Mouse (Mus musculus) midbrain, embryonic 10.5 days (tissue): Measurements from ENCODE around the gene Meltf. TPM values are rescaled to one million over a fixed set of nuclear protein-coding genes. Genes with fewer than 3 reads are reported as not detected.
A peak's percentile ranks its signal among the peaks of the same experiment; 100 is the strongest.

Source experiments
- DNase-seq: peaks from one replicate; pipeline ENCODE4 v3.0.0-alpha.2; 2017; ENCODE audit warnings: low spot score
- H3K27ac ChIP-seq: fragments of 300-500 bp; sonication (generic); replicated peaks from 2 replicates; pipeline ENCODE4 v1.5.1; 2016; ENCODE audit warnings: mild to moderate bottlenecking
- H3K27me3 ChIP-seq: fragments of 300-500 bp; sonication (generic); 2 replicates; pipeline ENCODE4 v1.6.1; 2016; ENCODE audit warnings: low read depth, mild to moderate bottlenecking; ENCODE audit not compliant: poor library complexity, severe bottlenecking
- H3K36me3 ChIP-seq: fragments of 300-500 bp; sonication (generic); 2 replicates; pipeline ENCODE4 v1.6.1; 2016; ENCODE audit warnings: mild to moderate bottlenecking, moderate library complexity
- H3K4me1 ChIP-seq: fragments of 300-500 bp; sonication (generic); 2 replicates; pipeline ENCODE4 v1.6.1; 2016
- H3K4me3 ChIP-seq: fragments of 300-500 bp; sonication (generic); 2 replicates; pipeline ENCODE4 v1.5.1; 2016; ENCODE audit warnings: mild to moderate bottlenecking, moderate library complexity
- H3K9me3 ChIP-seq: fragments of 300-500 bp; sonication (generic); replicated peaks from 2 replicates; pipeline ENCODE4 v1.6.1; 2016; ENCODE audit warnings: mild to moderate bottlenecking
- WGBS: fragments of 180-500 bp; shearing (Covaris S2); methylation state at CpG from one replicate; pipeline ENCODE4 v1.1.7; 2016; 5-methylcytosine and 5-hydroxymethylcytosine counted together
- polyA plus RNA-seq: library from polyadenylated mRNA; unstranded; fragments of >200 nt; fragmentation: Nextera tagmentation; extraction: Ambion mirVana; gene quantifications from 2 replicates; pipeline ENCODE4 v1.2.1, GENCODE M21; 2016

Gene Meltf
- polyA plus RNA-seq, 1 experiment from 2014 or later, result 0.10 TPM

DNA sequence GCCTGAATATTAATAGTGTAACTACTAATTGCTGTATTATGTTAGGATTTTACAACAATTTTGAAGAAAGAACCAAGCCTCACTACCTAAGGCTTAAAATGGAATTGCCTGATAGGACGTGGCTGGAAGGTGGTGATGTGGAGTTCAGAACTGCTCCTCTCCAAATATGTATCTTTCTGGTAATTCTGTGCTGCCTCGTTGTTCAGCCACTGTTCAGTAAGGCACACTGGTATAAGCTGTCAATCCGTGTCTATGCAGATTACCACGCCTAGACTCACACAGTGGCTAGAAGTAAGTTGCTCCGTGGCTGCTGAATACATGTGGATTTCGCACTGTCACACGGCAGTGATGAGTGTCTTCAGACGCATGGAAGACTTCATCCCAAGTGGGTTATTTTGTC, 4.9 kb upstream of the Meltf start:
- DNase-seq, result peak; percentile 6
- Histone ChIP-seq H3K27me3 (peaks cover under 1% of the 10 kb centered on the region; the same call in 1 of the 2 replicates), H3K27ac (no peak overlapping the region), H3K4me3 (no peak overlapping the region), H3K9me3 (no peaks in the 10 kb centered on the region), H3K36me3 (peaks cover 53% of the 10 kb centered on the region), H3K4me1 (peaks cover 3% of the 10 kb centered on the region)
- WGBS, result 91% methylated on average over 8 of the region's 8 CpGs

DNA sequence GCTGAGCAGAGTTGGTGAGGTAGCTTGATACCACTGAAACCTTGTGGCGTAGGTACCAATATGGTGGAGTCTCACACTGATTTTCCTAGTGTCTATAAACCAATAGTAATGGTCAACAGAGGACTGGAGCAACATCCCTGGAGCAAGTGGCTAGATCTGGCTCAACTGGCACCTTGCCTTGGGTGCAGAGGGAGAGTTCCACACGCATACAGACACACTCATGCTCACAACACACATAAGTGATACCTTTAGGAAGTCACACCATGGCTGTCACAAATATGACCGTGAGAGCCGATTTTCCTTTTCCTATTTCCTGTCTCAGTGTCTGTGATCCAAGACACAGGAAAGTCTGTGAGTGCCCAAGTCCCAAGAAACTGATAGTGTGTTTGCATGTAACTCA, 3.2 kb upstream of the Meltf start:
- Histone ChIP-seq H3K27me3 (peaks cover 17% of the 10 kb centered on the region), H3K27ac (no peak overlapping the region), H3K36me3 (peaks cover 39% of the 10 kb centered on the region), H3K4me3 (no peak overlapping the region), H3K4me1 (peaks cover 8% of the 10 kb centered on the region), H3K9me3 (no peaks in the 10 kb centered on the region)
- 95% methylated on average over 4 of the region's 4 CpGs for WGBS
- peak; percentile 9 for DNase-seq

DNA sequence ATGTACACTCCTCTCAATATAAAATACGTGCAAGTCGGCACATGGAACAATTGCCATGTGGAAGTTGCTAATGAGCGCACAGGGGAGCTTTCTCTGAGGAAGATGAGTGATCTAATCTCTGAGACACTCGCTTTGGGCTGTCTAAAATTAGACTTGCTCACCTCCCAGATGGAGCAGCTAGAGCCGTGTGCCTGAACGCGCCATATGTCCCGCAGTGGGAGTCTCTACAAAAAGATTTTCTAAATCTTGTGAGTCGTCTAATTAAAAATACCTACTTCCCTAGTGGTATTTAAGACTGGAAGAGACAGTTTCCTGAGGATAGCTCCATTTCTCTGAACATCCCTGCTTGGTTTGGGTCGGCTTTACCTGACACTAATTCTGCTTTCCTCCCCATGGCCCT, 2.2 kb upstream of the Meltf start:
- 92% methylated on average over 10 of the region's 10 CpGs for WGBS
- H3K27ac ChIP-seq, result no peak overlapping the region
- no peaks in the 10 kb centered on the region for H3K9me3 ChIP-seq
- H3K27me3 ChIP-seq, result peaks cover 19% of the 10 kb centered on the region
- no peak overlapping the region for H3K4me3 ChIP-seq
- H3K36me3 ChIP-seq, result peaks cover 30% of the 10 kb centered on the region
- DNase-seq, result peak; percentile 7
- H3K4me1 ChIP-seq, result peaks cover 8% of the 10 kb centered on the region

DNA sequence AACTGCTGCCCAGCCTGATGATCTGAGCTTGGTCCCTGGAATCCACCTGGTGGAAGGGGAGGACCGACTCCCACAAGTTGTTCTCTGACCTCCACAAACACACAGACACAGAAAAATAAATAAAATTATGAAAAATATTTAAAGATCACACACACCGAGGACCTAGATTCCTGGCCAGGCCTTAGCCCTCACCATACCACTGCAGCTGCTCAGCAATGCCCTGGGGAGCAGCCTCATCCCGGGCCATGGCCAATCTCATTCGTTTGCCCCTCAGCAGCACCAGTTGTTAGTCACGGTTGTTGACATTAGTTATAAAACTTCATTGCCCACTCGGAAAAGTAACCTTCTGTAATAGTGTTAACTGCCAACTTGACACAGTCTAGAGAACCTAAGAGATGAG, 558 bp upstream of the Meltf start:
- no peak overlapping the region for H3K27ac ChIP-seq
- 78% methylated on average over 6 of the region's 6 CpGs for WGBS
- peaks cover 25% of the 10 kb centered on the region for H3K27me3 ChIP-seq
- DNase-seq, result no peak
- H3K4me1 ChIP-seq, result peaks cover 20% of the 10 kb centered on the region
- peaks cover 17% of the 10 kb centered on the region for H3K36me3 ChIP-seq
- H3K9me3 ChIP-seq, result no peaks in the 10 kb centered on the region
- no peak overlapping the region for H3K4me3 ChIP-seq

DNA sequence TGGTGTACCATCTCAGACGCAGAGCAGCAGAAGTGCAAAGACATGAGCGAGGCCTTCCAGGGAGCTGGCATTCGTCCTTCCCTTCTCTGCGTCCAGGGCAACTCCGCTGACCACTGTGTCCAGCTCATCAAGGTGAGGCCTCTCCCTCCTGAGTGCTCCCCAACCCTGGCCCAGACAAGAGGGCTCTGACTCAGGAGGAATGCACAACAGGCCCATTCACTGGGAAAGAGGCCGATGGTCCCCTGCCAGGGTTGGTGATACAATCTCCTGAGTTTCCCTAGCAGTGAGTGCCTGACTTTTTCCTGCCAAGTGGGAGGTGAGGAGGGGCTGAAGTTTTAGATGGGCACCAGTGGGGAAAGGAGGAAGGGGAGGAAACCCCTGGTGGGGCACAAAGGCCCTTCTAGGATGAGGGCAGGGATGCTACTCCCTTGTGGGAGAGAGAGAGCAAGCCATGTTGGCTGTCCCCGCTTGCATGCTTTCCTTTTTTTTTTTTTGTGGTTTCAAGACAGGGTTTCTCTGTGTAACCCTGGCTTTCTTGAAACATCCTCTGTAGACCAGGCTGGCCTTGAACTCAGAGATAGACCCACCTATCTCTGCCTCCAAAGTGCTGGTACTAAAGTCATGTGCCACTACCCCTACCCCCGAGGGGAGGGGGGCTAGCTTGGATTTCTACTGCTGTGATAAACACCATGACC, 1.7 kb downstream of the Meltf start:
- 89% methylated on average over 8 of the region's 8 CpGs for WGBS
- no peaks in the 10 kb centered on the region for H3K9me3 ChIP-seq
- peaks cover 33% of the 10 kb centered on the region for H3K27me3 ChIP-seq
- H3K4me1 ChIP-seq, result peaks cover 41% of the 10 kb centered on the region
- H3K36me3 ChIP-seq, result no peaks in the 10 kb centered on the region
- H3K27ac ChIP-seq, result no peak overlapping the region
- H3K4me3 ChIP-seq, result no peak overlapping the region
- DNase-seq, result no peak

DNA sequence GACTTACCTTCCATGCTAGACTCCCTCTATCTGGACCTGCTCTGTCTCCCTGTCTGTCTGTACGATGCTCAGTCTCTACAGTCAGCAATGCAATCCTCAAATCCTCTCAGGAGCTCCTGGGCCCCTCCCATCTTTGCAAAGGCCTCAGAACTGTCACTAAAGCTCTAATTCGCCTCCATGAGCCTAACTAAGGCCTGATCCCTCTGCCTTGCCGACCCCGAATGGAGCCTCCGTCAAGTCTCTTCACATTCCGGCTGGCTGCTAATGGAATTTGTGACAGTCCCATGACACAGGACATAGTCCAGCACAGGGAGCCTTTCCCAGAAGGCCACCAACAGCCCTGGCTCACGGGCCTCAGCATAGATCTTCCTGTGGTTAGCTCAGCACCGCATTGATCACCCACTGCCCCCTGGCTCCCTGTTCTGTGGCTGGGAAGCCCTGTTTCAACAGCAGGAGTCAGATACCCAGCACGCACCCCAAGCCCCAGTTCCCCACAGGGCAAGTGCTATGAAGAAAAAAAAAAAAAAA, 3.8 kb downstream of the Meltf start:
- no peak overlapping the region for H3K27ac ChIP-seq
- H3K9me3 ChIP-seq, result no peaks in the 10 kb centered on the region
- H3K36me3 ChIP-seq, result no peaks in the 10 kb centered on the region
- H3K4me3 ChIP-seq, result no peak overlapping the region
- peaks cover 33% of the 10 kb centered on the region for H3K27me3 ChIP-seq
- H3K4me1 ChIP-seq, result peaks cover 41% of the 10 kb centered on the region
- WGBS, result 65% methylated on average over 9 of the region's 9 CpGs
- no peak for DNase-seq

DNA sequence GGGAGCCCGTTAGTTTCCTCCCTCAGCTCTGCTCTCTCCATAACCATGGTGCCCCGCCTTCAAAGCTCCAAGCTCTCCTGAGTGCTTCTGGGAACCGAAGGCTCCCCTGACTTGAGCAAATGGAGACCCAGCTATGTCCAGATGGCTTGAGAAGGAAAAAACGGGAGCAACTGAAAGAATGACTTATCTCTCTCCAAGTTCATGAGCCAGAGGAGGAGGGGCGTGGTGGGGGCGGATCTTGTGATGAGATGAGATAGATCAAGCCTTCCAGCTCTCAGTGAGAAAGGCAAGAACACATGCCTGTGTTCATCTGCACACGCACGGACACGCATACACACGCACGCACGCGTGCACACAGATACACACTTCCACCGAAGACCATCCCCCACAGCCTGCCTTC, 4.7 kb downstream of the Meltf start:
- no peak overlapping the region for H3K4me3 ChIP-seq
- 83% methylated on average over 14 of the region's 14 CpGs for WGBS
- peaks cover 33% of the 10 kb centered on the region for H3K27me3 ChIP-seq
- no peak for DNase-seq
- no peaks in the 10 kb centered on the region for H3K36me3 ChIP-seq
- H3K27ac ChIP-seq, result peak overlapping the region; percentile 17; the same call in 1 of the 2 replicates
- H3K4me1 ChIP-seq, result peaks cover 41% of the 10 kb centered on the region
- H3K9me3 ChIP-seq, result no peaks in the 10 kb centered on the region

DNA sequence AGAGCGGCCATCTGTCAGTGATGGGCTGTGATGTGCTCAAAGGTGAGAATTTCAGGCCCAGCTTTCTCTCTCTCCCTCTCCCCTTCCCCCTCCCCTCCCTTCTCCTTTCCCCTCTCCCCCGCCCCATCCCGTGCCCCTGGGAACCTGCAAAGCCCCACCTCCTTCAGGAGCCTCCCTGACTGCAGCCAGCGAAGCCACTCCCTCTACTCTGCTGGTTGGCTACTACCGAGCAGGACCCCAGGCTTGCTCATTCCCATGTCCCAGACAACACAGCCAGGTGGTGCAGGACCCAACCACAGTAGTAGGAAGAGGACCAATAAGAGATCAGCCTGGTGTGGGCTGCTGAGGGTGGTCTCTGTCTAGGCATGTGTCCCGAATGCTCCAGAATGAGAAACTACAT, 5.3 kb downstream of the Meltf start:
- Histone ChIP-seq H3K4me3 (no peak overlapping the region), H3K36me3 (no peaks in the 10 kb centered on the region), H3K9me3 (no peaks in the 10 kb centered on the region), H3K4me1 (peaks cover 37% of the 10 kb centered on the region), H3K27ac (peak overlapping the region; percentile 17; the same call in 1 of the 2 replicates), H3K27me3 (peaks cover 30% of the 10 kb centered on the region)
- DNase-seq, result no peak
- 17% methylated on average over 6 of the region's 6 CpGs for WGBS

DNA sequence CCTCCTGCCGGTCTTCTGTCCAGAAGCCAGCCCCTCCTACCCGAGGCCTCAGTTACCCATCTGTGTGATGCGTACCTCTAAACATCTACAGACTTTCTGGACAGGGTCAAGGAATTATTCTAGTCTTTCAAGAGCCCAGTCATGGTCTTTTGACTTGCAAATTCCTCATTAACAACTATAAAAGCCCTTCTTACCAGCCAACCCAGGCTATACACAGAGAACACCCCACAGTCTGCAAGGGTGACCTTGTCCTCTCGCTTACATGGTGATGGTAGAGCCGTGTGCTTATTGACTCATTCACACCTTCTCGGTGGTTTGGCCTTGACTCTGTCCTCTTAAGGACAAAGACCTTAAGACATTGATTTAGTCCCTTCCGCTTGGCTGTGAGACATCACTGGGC, 12.3 kb downstream of the Meltf start:
- Histone ChIP-seq H3K9me3 (no peaks in the 10 kb centered on the region), H3K27ac (no peak overlapping the region), H3K4me3 (no peak overlapping the region), H3K27me3 (peaks cover 13% of the 10 kb centered on the region; the same call in 1 of the 2 replicates), H3K36me3 (no peaks in the 10 kb centered on the region), H3K4me1 (peaks cover 16% of the 10 kb centered on the region)
- no peak for DNase-seq
- 80% methylated on average over 7 of the region's 7 CpGs for WGBS

DNA sequence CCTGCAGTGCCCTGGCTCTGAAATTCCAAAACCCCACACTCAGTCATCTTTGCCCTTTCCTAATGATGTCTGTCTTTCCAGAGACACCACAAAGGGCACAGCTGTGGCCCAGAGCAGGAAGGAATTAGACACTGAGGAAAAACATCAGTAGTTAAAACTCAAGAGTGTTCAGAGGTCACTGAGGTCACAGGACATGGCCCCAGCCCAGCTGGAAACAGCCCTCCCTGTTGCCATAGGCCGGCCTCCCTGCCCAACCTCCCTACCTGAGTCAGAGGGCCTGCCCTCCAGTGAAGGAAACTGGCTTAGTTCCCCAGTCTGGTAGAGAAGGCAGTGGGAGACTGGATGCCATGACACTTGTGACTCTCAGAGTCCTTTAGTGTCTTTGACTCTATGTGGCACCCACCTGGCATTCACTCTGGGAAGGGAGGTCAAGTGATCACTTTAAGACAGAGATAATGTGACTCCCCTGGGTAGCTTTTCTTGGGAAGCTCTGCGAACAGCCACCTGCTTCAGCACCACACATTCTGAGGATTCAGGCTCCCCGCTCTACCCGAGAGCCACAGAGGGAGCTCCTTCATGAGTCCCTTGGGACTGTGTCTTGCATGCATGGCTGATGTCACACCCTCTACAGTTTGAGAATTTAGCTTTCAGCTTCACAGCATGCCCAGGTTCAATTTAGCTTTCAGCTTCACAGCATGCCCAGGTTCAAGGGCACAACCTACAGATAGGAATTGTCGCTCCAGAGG, 15.0 kb downstream of the Meltf start:
- H3K4me1 ChIP-seq, result peaks cover 30% of the 10 kb centered on the region
- 61% methylated on average over 5 of the region's 5 CpGs for WGBS
- no peaks in the 10 kb centered on the region for H3K36me3 ChIP-seq
- H3K27ac ChIP-seq, result no peak overlapping the region
- DNase-seq, result no peak
- no peaks in the 10 kb centered on the region for H3K9me3 ChIP-seq
- no peak overlapping the region for H3K4me3 ChIP-seq
- H3K27me3 ChIP-seq, result peaks cover 22% of the 10 kb centered on the region; the same call in 1 of the 2 replicates

DNA sequence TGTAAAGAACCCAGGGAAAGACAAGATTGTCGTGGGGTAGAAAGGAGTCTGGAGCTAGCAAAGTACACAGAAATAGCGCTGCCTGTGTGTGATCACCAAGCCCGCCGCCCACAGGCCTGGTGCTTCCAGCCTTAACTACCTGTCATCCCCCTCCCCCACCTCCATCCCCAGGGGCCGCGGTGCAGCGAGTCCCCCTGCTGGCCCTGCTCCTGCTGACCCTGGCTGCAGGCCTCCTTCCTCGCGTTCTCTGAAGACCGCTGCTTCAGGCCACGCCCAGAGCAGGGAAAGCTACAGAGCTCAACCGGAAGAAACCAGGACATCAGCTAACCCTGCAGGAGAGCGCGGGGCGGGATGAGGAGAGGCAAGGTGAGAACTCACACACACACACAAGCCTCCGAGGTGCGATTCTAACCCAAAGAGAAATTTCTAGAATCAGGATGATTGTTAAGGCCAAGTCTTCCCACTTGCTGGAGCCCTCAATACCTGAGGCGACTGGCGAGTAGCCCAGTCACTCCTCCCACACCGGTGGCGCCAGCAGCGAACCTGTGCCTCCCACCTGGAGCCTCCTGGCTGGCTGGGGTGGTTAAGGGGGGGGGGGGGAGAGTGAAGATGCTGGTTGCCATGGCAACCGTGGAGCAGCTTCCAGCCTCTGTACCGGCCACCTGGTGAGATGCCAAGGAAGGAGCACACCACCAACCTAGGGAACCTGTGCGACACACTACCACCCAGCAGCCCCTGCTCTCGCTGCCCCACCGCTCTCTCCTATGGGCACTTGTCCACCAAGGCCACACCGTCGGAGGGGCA, 18.6 kb downstream of the Meltf start:
- H3K4me3 ChIP-seq, result peak overlapping the region; percentile 47
- H3K9me3 ChIP-seq, result peaks cover 8% of the 10 kb centered on the region; the same call in 1 of the 2 replicates
- peak overlapping the region; percentile 59 for H3K27ac ChIP-seq
- peaks cover 17% of the 10 kb centered on the region; the same call in 1 of the 2 replicates for H3K27me3 ChIP-seq
- H3K4me1 ChIP-seq, result peaks cover 23% of the 10 kb centered on the region
- DNase-seq, result peak; percentile 71
- WGBS, result 12% methylated on average over 29 of the region's 29 CpGs
- H3K36me3 ChIP-seq, result no peaks in the 10 kb centered on the region

DNA sequence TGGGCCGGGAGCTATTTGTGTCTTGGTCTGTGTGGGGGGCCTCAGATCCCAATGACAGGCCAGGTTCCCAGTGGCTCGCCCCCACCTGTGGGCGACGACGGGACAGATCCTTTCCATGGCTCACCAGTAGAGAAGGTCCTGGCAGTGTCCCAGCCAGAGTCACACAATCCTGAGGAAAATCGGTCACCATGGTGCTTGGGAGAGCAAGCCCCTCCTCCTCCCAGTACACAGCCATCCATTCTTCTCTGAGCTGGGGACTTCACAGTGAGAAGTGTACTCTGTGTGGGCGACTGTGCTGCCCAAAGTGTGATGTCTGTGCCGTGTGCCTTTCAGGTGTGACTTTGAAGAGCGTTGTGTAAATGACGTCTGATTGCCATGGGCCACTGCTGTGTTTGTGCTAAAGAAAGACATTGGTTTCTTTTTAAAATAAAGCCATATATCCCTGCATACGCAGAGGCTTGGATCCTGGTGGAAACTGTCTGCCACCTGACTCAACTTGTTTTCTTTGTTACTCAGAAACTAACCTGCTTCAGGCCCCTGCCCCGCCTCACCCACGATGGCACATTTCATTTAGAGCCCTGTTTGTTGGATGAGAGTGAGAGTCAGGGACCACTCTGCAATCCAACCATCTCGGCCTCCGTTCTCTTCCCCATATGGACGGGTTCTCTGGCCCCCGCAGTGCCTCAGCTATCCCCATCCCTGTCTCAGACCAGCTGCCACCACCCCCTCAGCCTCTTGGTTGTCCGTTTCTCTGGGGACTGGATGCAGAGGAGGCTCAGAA, 20.1 kb downstream of the Meltf start:
- Histone ChIP-seq H3K9me3 (peaks cover 8% of the 10 kb centered on the region; the same call in 1 of the 2 replicates), H3K4me1 (peaks cover 16% of the 10 kb centered on the region), H3K27ac (no peak overlapping the region), H3K36me3 (no peaks in the 10 kb centered on the region), H3K27me3 (peaks cover 17% of the 10 kb centered on the region; the same call in 1 of the 2 replicates), H3K4me3 (no peak overlapping the region)
- WGBS, result 84% methylated on average over 18 of the region's 18 CpGs
- no peak for DNase-seq
